Mouse (Mus musculus) intestine, embryonic 14.5 days (tissue): ENCODE measurements around the gene Fam78a. TPM values are rescaled to one million over a fixed set of nuclear protein-coding genes. Genes with fewer than 3 reads are reported as not detected.

ENCODE experiments used
- ATAC-seq: fragments of 200-750 bp; cut with Nextera tagmentation; replicated peaks from 2 replicates; pipeline ENCODE4 v1.8.0; 2017; ENCODE audit warnings: low read depth, moderate number of reproducible peaks, moderate TSS enrichment, moderate library complexity; ENCODE audit not compliant: low FRiP score, low TSS enrichment
- DNase-seq: peaks from one replicate; pipeline ENCODE4 v3.0.0-alpha.2; 2018; ENCODE audit warnings: low spot score
- H3K27ac ChIP-seq: fragments of 300-500 bp; sonication (generic); 2 replicates; pipeline ENCODE4 v1.5.1; 2014; ENCODE audit warnings: low read depth, mild to moderate bottlenecking, control low read depth
- H3K27me3 ChIP-seq: fragments of 300-500 bp; sonication (generic); replicated peaks from 2 replicates; pipeline ENCODE4 v1.6.1; 2014; ENCODE audit warnings: low read length, control low read depth; ENCODE audit not compliant: control insufficient read depth, insufficient read depth
- H3K36me3 ChIP-seq: fragments of 300-500 bp; sonication (generic); 2 replicates; pipeline ENCODE4 v1.6.1; 2014; ENCODE audit warnings: low read length, control low read depth; ENCODE audit not compliant: control insufficient read depth, insufficient read depth
- H3K4me1 ChIP-seq: fragments of 300-500 bp; sonication (generic); replicated peaks from 2 replicates; pipeline ENCODE4 v1.6.1; 2014; ENCODE audit warnings: low read length, control low read depth, mixed read lengths; ENCODE audit not compliant: control insufficient read depth, insufficient read depth
- H3K4me2 ChIP-seq: fragments of 300-500 bp; sonication (generic); 2 replicates; pipeline ENCODE4 v1.6.1; 2014; ENCODE audit warnings: low read length
- H3K4me3 ChIP-seq: fragments of 300-500 bp; sonication (generic); 2 replicates; pipeline ENCODE4 v1.5.1; 2014; ENCODE audit warnings: low read depth, low read length, control low read depth, mixed read lengths
- H3K9ac ChIP-seq: fragments of 300-500 bp; sonication (generic); 2 replicates; pipeline ENCODE4 v1.6.1; 2014; ENCODE audit warnings: mild to moderate bottlenecking, low read length
- H3K9me3 ChIP-seq: fragments of 300-500 bp; sonication (generic); 2 replicates; pipeline ENCODE4 v1.6.1; 2016; ENCODE audit warnings: low read length, control low read depth; ENCODE audit not compliant: control insufficient read depth
- WGBS: fragments of 180-500 bp; shearing (Covaris S2); extraction: QIAGEN DNeasy Blood & Tissue Kit; methylation state at CpG from one replicate; pipeline ENCODE4 v1.1.7; 2014; 5-methylcytosine and 5-hydroxymethylcytosine counted together
- polyA plus RNA-seq: library from polyadenylated mRNA; unstranded; fragments of >200 nt; fragmentation: Nextera tagmentation; extraction: Ambion mirVana; gene quantifications from 2 replicates; pipeline ENCODE4 v1.2.1, GENCODE M21; 2014

The Fam78a gene
- polyA plus RNA-seq, 1 experiment from 2014 or later = 1.7 TPM

DNA sequence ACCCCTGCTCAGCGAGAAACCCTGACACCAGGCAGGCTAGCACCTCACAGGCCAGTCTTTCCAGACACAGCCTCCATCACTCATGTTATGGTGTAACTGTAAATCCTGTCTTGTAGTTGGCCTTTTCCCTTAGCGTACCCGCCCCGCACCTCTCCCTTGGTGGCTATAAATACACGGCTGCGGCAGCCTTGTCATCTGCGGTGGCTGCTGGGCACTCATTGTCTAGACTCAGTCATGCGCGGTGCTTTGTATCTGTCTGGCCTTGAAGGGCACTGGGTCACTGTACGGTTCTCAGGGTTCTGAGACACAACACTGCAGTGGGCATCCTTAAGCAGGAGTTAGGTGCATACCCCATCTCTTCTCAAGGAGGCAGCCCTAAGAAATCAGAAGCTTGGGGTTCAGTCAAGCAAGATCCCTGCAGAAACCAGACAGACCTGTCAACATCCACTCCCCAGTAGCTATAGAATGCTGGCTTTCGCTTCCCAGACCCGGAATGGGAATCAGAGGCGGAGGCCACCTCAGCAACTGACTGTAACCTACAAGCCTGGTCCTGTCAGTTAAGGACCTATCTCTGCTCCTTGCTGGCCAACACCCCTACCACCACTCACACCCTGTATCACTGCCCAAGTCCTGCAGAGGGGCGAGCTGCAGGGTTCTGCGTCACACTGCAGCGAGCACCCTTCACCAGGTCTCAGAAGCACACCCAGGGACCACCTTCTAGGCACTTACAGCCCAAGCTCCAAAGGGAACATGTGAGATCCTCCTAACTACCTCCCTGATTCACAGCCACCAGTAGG lies 20.7 kb upstream of the Fam78a start:
- no peak overlapping the region for H3K4me2 ChIP-seq
- H3K4me1 ChIP-seq = no peaks in the 10 kb centered on the region
- 86% methylated on average over 16 of the region's 16 CpGs for WGBS
- no peak overlapping the region for H3K4me3 ChIP-seq
- H3K36me3 ChIP-seq = no peaks in the 10 kb centered on the region
- H3K27ac ChIP-seq = no peak overlapping the region
- ATAC-seq (no peak), DNase-seq (no peak)
- no peaks in the 10 kb centered on the region for H3K27me3 ChIP-seq
- H3K9ac ChIP-seq = no peak overlapping the region
- H3K9me3 ChIP-seq = no peaks in the 10 kb centered on the region

DNA sequence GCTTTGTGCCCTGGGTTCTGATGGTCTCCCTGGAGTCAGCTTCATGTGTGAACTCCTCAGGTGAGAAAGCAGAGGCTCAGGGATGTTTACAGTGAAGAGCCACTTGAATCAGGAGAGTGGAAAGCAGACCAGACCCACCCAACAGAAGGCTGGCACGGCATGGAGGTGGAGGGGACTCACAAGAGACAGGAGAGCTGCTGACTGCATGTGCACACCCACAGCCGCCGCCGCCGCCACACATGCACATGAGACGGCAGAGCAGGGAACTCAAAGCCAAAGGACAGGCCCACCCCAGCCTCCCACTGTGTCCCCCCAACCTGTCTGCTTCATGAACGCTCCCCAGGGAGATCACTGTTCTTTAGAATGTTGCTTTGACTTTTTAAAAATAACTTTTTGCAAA lies 19.5 kb upstream of the Fam78a start:
- WGBS = 88% methylated on average over 7 of the region's 7 CpGs

DNA sequence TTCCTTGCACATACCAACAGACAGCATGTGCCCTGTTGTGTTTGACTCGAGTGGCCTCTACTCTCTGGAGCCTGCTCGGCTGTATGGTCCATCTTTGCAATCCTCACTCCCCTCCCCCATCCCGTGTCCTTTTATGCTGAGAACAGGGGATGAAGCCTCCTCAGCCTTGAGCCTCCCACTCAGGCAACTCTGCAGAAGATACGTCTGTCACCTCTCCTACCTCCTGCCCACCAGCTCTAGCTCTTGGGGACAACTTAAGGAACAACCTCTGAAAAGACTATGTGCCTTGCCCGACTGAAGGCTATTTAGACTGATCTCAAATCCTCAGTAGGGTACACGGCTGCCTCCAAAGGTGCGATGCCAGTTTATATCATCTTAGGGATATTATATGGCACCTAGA lies 18.9 kb upstream of the Fam78a start:
- no peak for DNase-seq
- no peaks in the 10 kb centered on the region for H3K4me1 ChIP-seq
- no peak overlapping the region for H3K4me3 ChIP-seq
- no peaks in the 10 kb centered on the region for H3K27me3 ChIP-seq
- H3K27ac ChIP-seq = no peak overlapping the region
- H3K4me2 ChIP-seq = no peak overlapping the region
- no peaks in the 10 kb centered on the region for H3K9me3 ChIP-seq
- H3K36me3 ChIP-seq = no peaks in the 10 kb centered on the region
- ATAC-seq = no peak
- WGBS = 73% methylated on average over 7 of the region's 7 CpGs
- no peak overlapping the region for H3K9ac ChIP-seq

More for the DNA sequence above, 19.5 kb upstream of the Fam78a start:
- Histone ChIP-seq H3K27me3 (no peaks in the 10 kb centered on the region), H3K36me3 (no peaks in the 10 kb centered on the region), H3K27ac (no peak overlapping the region), H3K9ac (no peak overlapping the region), H3K4me2 (no peak overlapping the region), H3K4me3 (no peak overlapping the region), H3K4me1 (no peaks in the 10 kb centered on the region), H3K9me3 (no peaks in the 10 kb centered on the region)
- DNase-seq (no peak), ATAC-seq (no peak)

DNA sequence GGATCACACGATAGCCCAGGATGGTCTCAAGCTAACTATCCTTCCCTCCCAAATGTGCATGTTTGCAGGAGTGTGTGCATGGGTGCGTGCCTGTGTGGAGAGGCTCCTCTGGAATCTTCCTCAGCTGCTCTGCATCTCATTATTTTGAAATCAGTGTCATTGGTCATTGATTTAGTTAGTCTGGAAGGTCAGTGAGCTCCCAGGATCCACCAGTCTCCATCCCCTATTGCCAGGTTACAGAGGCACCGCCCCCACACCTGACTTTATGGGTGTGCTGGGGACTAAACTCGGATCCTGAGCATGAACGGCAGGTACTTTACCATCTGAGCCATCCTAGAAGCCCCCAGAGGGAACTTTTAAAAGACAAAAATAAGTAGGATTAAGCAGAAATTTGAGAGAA lies 18.3 kb upstream of the Fam78a start:
- Histone ChIP-seq H3K9me3 (no peaks in the 10 kb centered on the region), H3K4me2 (no peak overlapping the region), H3K27me3 (no peaks in the 10 kb centered on the region), H3K4me3 (no peak overlapping the region), H3K27ac (no peak overlapping the region), H3K4me1 (no peaks in the 10 kb centered on the region), H3K36me3 (no peaks in the 10 kb centered on the region), H3K9ac (no peak overlapping the region; the same call in 1 of the 2 replicates)
- ATAC-seq (no peak), DNase-seq (no peak)
- WGBS = 47% methylated on average over 5 of the region's 5 CpGs

DNA sequence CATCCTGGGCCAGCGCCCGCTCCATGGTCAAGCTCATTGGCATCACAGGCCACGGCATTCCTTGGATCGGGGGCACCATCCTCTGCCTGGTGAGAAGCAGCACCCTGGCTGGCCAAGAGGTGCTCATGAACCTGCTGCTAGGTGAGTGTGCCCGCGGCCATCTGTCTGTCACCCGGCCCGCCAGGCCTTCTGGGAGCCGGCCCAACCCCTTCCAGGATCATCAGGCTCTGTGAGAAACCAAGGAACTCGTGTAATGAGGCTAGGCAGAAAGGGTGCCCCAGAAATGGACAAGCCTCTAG lies 11.4 kb upstream of the Fam78a start:
- Histone ChIP-seq H3K4me2 (peak overlapping the region; percentile 52), H3K27me3 (no peaks in the 10 kb centered on the region), H3K4me3 (peak overlapping the region; percentile 27), H3K27ac (no peak overlapping the region), H3K4me1 (peaks cover 8% of the 10 kb centered on the region; the same call in 1 of the 2 replicates), H3K9me3 (no peaks in the 10 kb centered on the region), H3K36me3 (no peaks in the 10 kb centered on the region), H3K9ac (peak overlapping the region; percentile 28)
- ATAC-seq (no peak), DNase-seq (no peak)
- 80% methylated on average over 10 of the region's 10 CpGs for WGBS

DNA sequence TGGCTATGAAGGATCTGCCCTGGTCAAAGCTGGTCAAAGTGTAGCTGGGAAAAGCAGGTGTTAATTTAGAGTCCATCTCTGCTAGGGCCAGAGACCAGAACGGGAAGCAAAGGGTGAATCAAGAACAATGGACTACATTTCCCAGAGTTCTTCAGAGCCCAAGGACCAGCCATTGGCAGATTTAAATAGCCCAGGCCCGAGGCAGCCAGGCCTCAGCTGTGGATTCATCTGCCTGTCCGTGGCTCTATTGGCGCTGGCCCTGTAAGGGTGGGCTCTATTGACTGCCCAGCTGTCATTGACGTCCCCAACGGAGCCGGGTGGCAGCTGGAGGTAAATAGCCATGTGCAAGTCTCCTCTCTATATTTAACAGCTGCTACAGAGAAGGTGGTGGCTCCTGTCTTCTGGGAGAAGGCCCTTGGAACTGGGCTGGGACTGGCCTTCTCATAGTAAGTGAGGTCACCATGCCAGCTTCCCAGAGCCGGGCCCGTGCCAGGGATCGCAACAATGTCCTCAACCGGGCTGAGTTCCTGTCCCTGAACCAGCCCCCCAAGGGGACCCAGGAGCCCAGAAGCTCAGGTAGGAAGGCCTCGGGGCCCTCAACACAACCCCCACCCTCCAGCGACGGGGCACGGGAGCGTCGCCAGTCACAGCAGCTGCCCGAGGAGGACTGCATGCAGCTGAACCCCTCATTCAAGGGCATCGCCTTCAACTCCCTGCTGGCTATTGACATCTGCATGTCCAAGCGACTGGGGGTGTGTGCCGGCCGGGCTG lies 10.9 kb upstream of the Fam78a start, which contains the start of gene Plpp7:
TSS of gene Plpp7 (plus strand) at position 178 of the 771 bp plus-strand sequence.
- Histone ChIP-seq H3K4me1 (peaks cover 8% of the 10 kb centered on the region; the same call in 1 of the 2 replicates), H3K9ac (peak within 1 kb of the TSS; percentile 28), H3K9me3 (no peaks in the 10 kb centered on the region), H3K27me3 (no peaks in the 10 kb centered on the region), H3K27ac (no peak within 1 kb of the TSS), H3K4me2 (peak within 1 kb of the TSS; percentile 52), H3K4me3 (peak within 1 kb of the TSS; percentile 27), H3K36me3 (no peaks in the 10 kb centered on the region)
- peak; percentile 73 for DNase-seq
- ATAC-seq = 0 out of 2 replicates have a peak, but pooled peaks have one; percentile 17
- 56% methylated on average over 22 of the region's 22 CpGs for WGBS

DNA sequence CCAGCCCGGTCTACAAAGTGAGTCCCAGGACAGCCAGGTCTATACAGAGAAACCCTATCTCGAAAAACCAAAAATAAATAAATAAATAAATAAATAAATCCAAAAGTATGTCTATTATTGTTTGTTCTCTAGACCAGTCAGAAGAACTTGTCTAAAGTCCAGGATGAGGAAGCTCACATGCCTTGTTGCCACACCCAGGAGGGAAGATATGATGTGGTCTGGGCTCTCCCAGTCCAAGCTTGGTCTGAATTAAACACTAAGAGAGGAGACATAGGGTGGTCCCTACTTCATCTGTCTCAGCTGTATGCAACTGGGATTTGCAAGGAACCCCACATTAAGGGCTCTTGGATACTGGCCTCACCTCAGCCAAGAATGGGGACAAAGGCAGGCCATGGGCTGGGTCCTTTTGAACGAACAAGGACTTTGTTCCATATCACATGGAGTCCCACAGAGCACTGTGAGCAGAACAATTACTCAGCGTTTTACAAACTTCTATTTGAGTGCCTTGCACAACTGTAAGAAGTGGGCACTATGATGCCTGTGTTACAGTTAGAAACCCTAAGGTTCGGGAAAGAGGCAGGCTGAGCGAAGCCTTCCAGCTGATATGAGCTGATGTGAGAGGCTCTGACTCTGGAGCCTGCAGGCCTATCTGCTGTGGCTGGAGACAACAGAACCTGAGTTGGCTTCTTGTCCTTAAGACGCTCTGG lies 9.5 kb upstream of the Fam78a start:
- no peak overlapping the region for H3K4me2 ChIP-seq
- H3K27ac ChIP-seq = no peak overlapping the region
- H3K4me1 ChIP-seq = peaks cover 8% of the 10 kb centered on the region; the same call in 1 of the 2 replicates
- ATAC-seq (no peak), DNase-seq (no peak)
- 83% methylated on average over 7 of the region's 7 CpGs for WGBS
- peaks cover 6% of the 10 kb centered on the region; the same call in 1 of the 2 replicates for H3K27me3 ChIP-seq
- H3K36me3 ChIP-seq = no peaks in the 10 kb centered on the region
- no peaks in the 10 kb centered on the region for H3K9me3 ChIP-seq
- H3K4me3 ChIP-seq = no peak overlapping the region
- no peak overlapping the region for H3K9ac ChIP-seq

DNA sequence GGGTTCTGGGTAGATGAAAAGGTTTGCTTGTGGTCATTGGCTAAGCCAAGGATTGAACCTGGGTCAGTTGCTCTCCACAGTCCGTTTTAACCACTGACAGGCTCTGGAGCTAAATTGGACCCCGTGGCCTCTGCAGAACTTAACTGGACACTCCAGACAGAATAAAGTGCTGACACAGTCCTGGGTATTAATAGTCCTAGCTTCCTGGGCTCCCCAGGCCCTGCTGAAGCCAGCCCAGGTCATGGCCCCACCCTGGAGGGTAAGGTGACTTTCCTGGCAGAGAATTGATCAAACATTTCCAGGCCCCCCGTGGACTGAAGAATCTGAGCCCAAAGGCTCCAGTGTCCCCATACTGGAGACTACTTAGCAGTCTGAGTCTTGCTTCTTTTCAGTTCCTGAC lies 7.3 kb upstream of the Fam78a start:
- H3K4me1 ChIP-seq = peaks cover 8% of the 10 kb centered on the region; the same call in 1 of the 2 replicates
- H3K36me3 ChIP-seq = no peaks in the 10 kb centered on the region
- H3K27ac ChIP-seq = no peak overlapping the region
- 47% methylated on average over 3 of the region's 3 CpGs for WGBS
- no peak for DNase-seq
- no peak for ATAC-seq
- peaks cover 24% of the 10 kb centered on the region for H3K27me3 ChIP-seq
- no peak overlapping the region for H3K4me2 ChIP-seq
- H3K4me3 ChIP-seq = no peak overlapping the region
- H3K9ac ChIP-seq = no peak overlapping the region
- H3K9me3 ChIP-seq = no peaks in the 10 kb centered on the region
